Mouse (Mus musculus): Measurements from ENCODE around the gene Slc12a3. TPM values are rescaled to one million over a fixed set of nuclear protein-coding genes. Genes with fewer than 3 reads are reported as not detected.

Gene Slc12a3
- not detected in 2 replicates for total RNA-seq (2014; fragmentation: Nextera tagmentation)
- total RNA-seq (2017), result 0.17 and 0.44 TPM in 2 replicates
- polyA plus RNA-seq (2012), result not detected in 2 replicates

DNA sequence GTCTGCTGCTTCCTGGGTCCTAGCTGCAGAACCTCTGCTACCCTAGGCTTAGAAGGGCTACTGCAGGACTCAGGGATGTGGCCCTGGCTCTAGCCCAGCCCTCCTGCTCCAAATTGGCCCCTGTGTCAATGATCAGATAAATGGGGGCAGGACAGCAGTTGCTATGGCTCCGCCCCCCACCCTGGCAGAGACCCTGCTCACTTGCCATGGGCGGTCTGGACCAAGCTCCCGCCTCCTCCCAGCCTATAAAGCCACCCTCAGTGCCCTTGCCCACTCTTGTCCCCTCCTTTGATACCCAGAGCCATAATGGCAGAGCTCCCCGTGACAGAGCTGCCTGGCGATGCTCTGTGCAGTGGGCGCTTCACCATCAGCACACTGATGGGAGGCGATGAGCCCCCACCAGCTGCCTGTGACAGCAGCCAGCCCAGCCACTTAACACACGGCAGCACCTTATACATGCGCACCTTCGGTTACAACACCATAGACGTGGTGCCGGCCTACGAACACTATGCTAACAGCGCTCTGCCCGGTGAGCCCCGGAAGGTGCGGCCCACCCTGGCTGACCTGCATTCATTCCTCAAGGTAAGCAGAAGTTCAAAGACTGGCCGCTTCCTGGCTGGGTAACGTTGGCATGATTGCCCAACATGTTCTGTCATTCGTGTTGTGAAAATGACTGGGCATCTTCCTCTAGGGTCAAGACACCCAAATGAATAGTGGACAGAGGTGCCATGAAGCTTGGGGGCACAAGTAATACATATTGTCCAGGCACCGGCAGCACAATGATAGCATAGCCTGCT is at the start of gene Slc12a3:
Slc12a3 (plus strand) TSS at position 270 of the 797 bp plus-strand sequence.
- Histone ChIP-seq H3K4me1 (ENCODE audit: insufficient read depth, low read depth, low read length) (peaks cover 9% of the 10 kb centered on the region; the same call in 1 of the 2 replicates), H3K4me3 (ENCODE audit: low read depth, low read length) (no peak within 1 kb of the TSS), H3K27me3 (ENCODE audit: insufficient read depth, low read length) (peaks cover 51% of the 10 kb centered on the region), H3K36me3 (replicated peaks) (no peaks in the 10 kb centered on the region), H3K9me3 (replicated peaks) (no peaks in the 10 kb centered on the region)
- TF ChIP-seq CTCF (IDR thresholded peaks at IDR 0.05; ENCODE audit: low read depth, low read length), result no peak
- TF ChIP-seq GATA2 (IDR thresholded peaks at IDR 0.05; ENCODE audit: borderline replicate concordance, low read depth, low read length), result no peak
- no peak for TF ChIP-seq TAL1 (conservative IDR thresholded peaks at IDR 0.05; ENCODE audit: low read depth, low read length)
- no peak for TF ChIP-seq GATA1 (IDR thresholded peaks at IDR 0.05; ENCODE audit: borderline replicate concordance, low read length)
- no peak for TF ChIP-seq POLR2AphosphoS5 (IDR thresholded peaks at IDR 0.05; ENCODE audit: insufficient replicate concordance, low read depth, low read length)
- no peak for DNase-seq (ENCODE audit: low spot score)
- no peak for ATAC-seq (ENCODE audit: extremely low read depth, insufficient number of reproducible peaks, low FRiP score, poor library complexity, severe bottlenecking)

DNA sequence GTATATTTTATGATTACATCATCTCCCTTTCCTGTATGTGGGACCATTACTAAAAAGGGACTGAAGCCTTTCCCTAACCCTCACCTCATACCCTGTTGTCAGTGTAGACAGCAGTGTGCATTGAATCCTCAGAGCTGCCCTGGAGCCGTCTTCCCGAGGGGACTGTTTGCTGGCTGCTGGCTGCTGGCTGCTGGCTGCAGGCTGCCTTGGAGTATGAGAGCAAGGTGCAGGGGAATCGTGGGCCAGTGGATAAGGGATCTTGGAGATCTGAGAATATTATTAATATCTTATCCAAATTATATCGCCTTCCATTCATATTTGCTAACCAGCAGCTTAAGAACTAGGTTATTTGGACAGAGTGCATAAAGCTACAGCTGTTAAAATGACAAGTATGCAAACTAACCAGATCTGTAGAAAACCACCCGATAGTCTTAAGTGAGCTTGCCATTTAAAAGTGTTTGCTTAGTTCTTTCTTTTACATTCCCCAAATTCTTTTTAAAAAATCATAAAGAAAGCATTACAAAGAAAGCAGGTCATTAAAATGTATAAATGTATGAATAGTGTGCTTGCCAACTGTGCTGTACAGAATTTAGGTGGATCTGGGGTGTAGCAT is 48.9 kb upstream of the Slc12a3 start:
- Histone ChIP-seq H3K36me3 (replicated peaks) (peaks cover 46% of the 10 kb centered on the region), H3K4me3 (ENCODE audit: low read depth, low read length) (no peak overlapping the region), H3K9me3 (replicated peaks) (no peaks in the 10 kb centered on the region), H3K4me1 (ENCODE audit: insufficient read depth, low read depth, low read length) (no peaks in the 10 kb centered on the region), H3K27me3 (ENCODE audit: insufficient read depth, low read length) (no peaks in the 10 kb centered on the region)
- no peak for TF ChIP-seq TAL1 (conservative IDR thresholded peaks at IDR 0.05; ENCODE audit: low read depth, low read length)
- no peak for TF ChIP-seq POLR2AphosphoS5 (IDR thresholded peaks at IDR 0.05; ENCODE audit: insufficient replicate concordance, low read depth, low read length)
- TF ChIP-seq CTCF (IDR thresholded peaks at IDR 0.05; ENCODE audit: low read depth, low read length), result no peak
- TF ChIP-seq GATA1 (IDR thresholded peaks at IDR 0.05; ENCODE audit: borderline replicate concordance, low read length), result no peak
- TF ChIP-seq GATA2 (IDR thresholded peaks at IDR 0.05; ENCODE audit: borderline replicate concordance, low read depth, low read length), result no peak
- ATAC-seq (ENCODE audit: extremely low read depth, insufficient number of reproducible peaks, low FRiP score, poor library complexity, severe bottlenecking) (no peak), DNase-seq (ENCODE audit: low spot score) (no peak)

DNA sequence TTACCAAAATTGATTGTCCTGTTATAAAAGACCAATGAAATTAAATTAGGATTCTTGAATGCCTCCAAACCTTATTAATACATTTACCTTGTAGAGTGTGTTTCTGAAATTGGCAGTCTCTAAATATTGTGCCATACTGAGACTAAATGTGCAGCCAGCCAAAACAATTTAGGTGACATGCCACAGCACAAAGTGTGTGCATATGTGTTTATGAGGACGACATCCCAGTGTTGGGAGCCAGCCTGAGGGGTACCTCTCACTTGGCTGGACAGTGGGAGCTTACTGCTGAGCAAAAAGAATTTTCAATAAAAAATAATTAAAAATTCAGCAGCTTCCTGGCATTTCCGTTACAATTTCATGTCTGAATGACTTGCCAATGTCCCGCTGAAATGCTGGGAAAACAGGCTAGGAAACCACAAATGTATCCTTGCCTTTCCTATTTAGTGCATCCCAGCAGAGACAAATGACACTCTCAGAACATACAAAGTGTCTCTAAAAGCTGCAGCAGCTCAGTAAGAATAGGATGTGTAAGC is 46.5 kb upstream of the Slc12a3 start:
- no peak for ATAC-seq (ENCODE audit: extremely low read depth, insufficient number of reproducible peaks, low FRiP score, poor library complexity, severe bottlenecking)

DNA sequence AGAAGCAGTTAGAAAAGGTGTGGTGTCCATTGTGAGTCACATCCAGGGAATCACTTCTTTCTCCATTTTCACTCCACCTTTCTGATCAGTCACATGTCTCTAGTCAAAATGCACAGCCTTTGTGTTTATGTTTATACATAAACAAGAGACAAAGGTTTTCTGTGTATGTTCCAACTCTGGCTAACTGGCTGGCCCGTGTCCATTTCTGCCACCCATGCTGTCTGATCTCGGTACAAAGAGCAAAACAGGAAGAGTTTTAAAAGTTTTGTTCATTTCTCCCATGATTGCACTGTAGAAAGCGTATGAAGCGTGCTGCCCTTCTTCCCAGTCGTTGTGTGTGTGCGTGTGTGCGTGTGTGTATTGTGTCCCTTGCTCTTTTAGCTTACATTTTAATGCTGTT is 44.8 kb upstream of the Slc12a3 start:
- Histone ChIP-seq H3K4me3 (ENCODE audit: low read depth, low read length) (no peak overlapping the region), H3K4me1 (ENCODE audit: insufficient read depth, low read depth, low read length) (no peaks in the 10 kb centered on the region), H3K27me3 (ENCODE audit: insufficient read depth, low read length) (no peaks in the 10 kb centered on the region), H3K9me3 (replicated peaks) (no peaks in the 10 kb centered on the region), H3K36me3 (replicated peaks) (peaks cover 54% of the 10 kb centered on the region)
- no peak for ATAC-seq (ENCODE audit: extremely low read depth, insufficient number of reproducible peaks, low FRiP score, poor library complexity, severe bottlenecking)
- no peak for DNase-seq (ENCODE audit: low spot score)
- TF ChIP-seq POLR2AphosphoS5 (IDR thresholded peaks at IDR 0.05; ENCODE audit: insufficient replicate concordance, low read depth, low read length) (no peak), CTCF (IDR thresholded peaks at IDR 0.05; ENCODE audit: low read depth, low read length) (no peak), GATA2 (IDR thresholded peaks at IDR 0.05; ENCODE audit: borderline replicate concordance, low read depth, low read length) (no peak), GATA1 (IDR thresholded peaks at IDR 0.05; ENCODE audit: borderline replicate concordance, low read length) (no peak), TAL1 (conservative IDR thresholded peaks at IDR 0.05; ENCODE audit: low read depth, low read length) (no peak)

More for the DNA sequence above, 46.5 kb upstream of the Slc12a3 start:
- Histone ChIP-seq H3K9me3 (replicated peaks) (no peaks in the 10 kb centered on the region), H3K36me3 (replicated peaks) (peaks cover 49% of the 10 kb centered on the region), H3K4me1 (ENCODE audit: insufficient read depth, low read depth, low read length) (no peaks in the 10 kb centered on the region), H3K4me3 (ENCODE audit: low read depth, low read length) (no peak overlapping the region), H3K27me3 (ENCODE audit: insufficient read depth, low read length) (no peaks in the 10 kb centered on the region)
- TF ChIP-seq GATA1 (IDR thresholded peaks at IDR 0.05; ENCODE audit: borderline replicate concordance, low read length), result no peak
- no peak for TF ChIP-seq GATA2 (IDR thresholded peaks at IDR 0.05; ENCODE audit: borderline replicate concordance, low read depth, low read length)
- TF ChIP-seq TAL1 (conservative IDR thresholded peaks at IDR 0.05; ENCODE audit: low read depth, low read length), result no peak
- TF ChIP-seq CTCF (IDR thresholded peaks at IDR 0.05; ENCODE audit: low read depth, low read length), result no peak
- TF ChIP-seq POLR2AphosphoS5 (IDR thresholded peaks at IDR 0.05; ENCODE audit: insufficient replicate concordance, low read depth, low read length), result no peak
- no peak for DNase-seq (ENCODE audit: low spot score)

DNA sequence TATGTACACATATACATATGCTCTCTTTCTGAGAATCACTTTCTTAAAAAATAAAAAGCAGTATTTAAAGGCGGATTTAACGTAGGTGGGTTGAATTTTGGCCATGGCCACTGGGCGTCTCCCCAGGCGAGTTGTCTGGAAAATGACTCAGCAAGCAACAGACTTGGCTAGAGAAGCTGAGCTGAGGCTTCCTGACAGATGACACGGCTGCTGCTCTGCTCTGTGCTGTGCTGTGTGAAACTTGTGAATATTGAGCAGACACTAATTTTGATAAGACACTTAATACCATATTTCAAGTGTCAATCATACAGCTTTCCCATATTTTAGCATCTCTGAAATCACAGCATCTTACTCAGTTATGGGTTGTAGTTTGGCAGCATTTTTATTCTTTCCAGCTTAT is 38.4 kb upstream of the Slc12a3 start:
- ATAC-seq (ENCODE audit: extremely low read depth, insufficient number of reproducible peaks, low FRiP score, poor library complexity, severe bottlenecking) (peak; percentile 45; the same call in 1 of the 2 replicates), DNase-seq (ENCODE audit: low spot score) (peak; percentile 26)
- Histone ChIP-seq H3K27me3 (ENCODE audit: insufficient read depth, low read length) (no peaks in the 10 kb centered on the region), H3K9me3 (replicated peaks) (no peaks in the 10 kb centered on the region), H3K36me3 (replicated peaks) (peaks cover 71% of the 10 kb centered on the region), H3K4me3 (ENCODE audit: low read depth, low read length) (no peak overlapping the region), H3K4me1 (ENCODE audit: insufficient read depth, low read depth, low read length) (peaks cover 10% of the 10 kb centered on the region)
- TF ChIP-seq GATA1 (IDR thresholded peaks at IDR 0.05; ENCODE audit: borderline replicate concordance, low read length) (no peak), GATA2 (IDR thresholded peaks at IDR 0.05; ENCODE audit: borderline replicate concordance, low read depth, low read length) (no peak), POLR2AphosphoS5 (IDR thresholded peaks at IDR 0.05; ENCODE audit: insufficient replicate concordance, low read depth, low read length) (no peak), CTCF (IDR thresholded peaks at IDR 0.05; ENCODE audit: low read depth, low read length) (no peak), TAL1 (conservative IDR thresholded peaks at IDR 0.05; ENCODE audit: low read depth, low read length) (no peak)

DNA sequence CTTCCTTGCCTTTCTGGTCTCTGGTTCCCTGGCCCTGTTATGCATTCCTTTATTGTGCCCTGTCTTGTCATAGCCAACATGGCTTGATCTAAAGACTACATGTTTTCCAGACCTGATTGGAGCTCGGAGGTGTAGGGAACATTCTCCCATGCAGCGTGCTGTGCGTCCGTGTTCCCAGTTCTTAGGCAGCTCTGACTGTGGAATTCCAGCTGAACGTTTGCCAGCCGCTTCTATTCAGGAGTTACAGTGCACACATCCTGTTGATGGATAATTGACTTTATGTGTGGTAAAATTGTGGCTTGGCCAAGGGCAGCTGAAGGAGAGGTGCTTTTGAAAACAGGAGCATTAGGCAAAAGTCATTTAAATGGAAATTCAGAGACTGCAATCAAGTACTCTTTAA is 36.9 kb upstream of the Slc12a3 start:
- Histone ChIP-seq H3K27me3 (ENCODE audit: insufficient read depth, low read length) (no peaks in the 10 kb centered on the region), H3K36me3 (replicated peaks) (peaks cover 77% of the 10 kb centered on the region), H3K4me1 (ENCODE audit: insufficient read depth, low read depth, low read length) (peaks cover 10% of the 10 kb centered on the region), H3K9me3 (replicated peaks) (no peaks in the 10 kb centered on the region), H3K4me3 (ENCODE audit: low read depth, low read length) (no peak overlapping the region)
- TF ChIP-seq TAL1 (conservative IDR thresholded peaks at IDR 0.05; ENCODE audit: low read depth, low read length) (no peak), CTCF (IDR thresholded peaks at IDR 0.05; ENCODE audit: low read depth, low read length) (no peak)
- no peak for ATAC-seq (ENCODE audit: extremely low read depth, insufficient number of reproducible peaks, low FRiP score, poor library complexity, severe bottlenecking)
- DNase-seq (ENCODE audit: low spot score), result no peak

Data from G1E (cell line).